Mouse (Mus musculus): ENCODE data around the gene Zfp553. TPM values are rescaled to one million over a fixed set of nuclear protein-coding genes. Genes with fewer than 3 reads are reported as not detected.

Gene Zfp553
- total RNA-seq, 2 experiments from 2014 or later: 6.0 to 7.1 TPM

DNA sequence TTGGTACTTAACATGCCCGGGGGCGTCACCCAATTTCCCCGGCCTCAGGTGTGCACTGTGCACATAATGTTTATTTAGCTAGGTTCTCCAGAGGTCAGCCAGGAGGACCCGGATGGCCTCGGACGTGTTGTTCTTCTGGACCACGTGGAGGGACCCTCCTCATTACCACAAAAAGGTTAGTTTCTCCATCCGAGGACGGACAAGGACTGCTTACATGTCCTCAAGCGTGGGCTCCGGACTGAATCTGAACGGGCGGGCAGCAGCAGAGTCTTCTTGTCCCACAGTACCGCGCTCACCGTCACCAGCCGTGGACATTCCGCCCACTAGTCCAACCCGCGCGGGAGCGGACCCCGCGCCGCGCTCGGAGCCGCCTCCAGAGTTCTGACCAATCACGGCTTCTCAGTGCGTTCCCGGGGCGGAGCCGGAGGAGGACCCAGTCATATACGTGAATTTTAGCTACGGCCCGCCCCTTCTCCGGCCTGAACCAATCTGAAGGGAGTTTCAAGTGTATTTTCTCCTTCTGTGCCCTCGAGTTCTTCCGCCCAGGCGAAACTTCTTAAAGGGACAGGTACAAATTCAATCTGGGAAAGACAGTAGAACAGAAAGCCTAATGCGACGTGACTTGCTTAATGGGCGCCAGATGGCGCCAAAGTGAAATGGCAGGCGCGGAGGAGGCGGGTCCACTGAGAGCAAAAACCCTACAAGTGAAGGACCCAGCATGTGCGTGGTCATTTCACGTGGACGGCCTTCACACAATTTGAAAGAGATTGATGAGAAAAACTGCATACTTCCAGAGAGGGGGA lies 27.6 kb downstream of the Zfp553 start, which contains the start of gene Dctpp1:
Gene Dctpp1 (minus strand): TSS at position 401 of the 803 bp plus-strand sequence.
- intact Hi-C loops (cut with DNase I): loop anchor here (5.0 kb wide), 2 partner anchors 82 to 252 kb away; partner anchors contain the start of gene Srcap
- DNase-seq (ENCODE audit: low spot score): peak; percentile 98

DNA sequence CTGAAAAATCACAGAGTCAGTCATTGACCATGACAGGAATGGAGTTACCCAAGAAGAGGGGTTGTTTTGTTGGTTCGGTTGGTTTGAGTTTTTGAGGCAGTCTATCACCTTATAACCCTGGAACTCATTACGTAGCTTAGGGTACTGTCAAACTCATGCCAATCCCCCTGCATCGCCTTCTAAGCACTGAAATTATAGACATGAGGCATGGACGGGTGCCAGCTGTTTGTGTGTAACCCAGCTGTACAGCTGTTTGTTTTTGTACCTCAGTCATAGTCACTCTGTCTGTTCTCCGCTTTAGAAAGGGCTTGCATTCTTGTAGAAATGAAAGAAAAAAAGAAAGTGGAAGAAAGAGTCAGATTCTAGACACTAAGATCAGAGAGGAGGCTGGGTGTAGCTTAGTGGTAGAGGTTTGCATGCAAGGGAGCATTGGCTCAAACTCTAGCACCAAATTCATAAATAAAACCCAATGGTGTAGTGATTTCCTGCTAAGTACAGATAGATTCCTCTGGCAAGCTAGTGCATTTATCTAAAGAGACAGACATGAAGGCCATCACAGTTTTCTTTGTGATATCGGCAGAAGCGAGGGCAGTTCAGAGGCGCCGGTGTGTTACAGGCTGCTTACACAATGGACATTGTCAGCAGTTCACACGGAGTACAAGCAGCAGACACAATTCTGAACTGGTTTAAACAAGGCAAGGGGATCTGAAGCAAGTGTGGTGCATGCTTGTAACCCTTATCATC lies 29.5 kb downstream of the Zfp553 start:
- intact Hi-C loops (cut with DNase I): loop anchor here (5.0 kb wide), 2 partner anchors 80 to 250 kb away; partner anchors contain the start of gene Srcap
- DNase-seq (ENCODE audit: low spot score): no peak

GRCm38 (mm10) chr7:127263526-127263925 lies 30.7 kb downstream of the Zfp553 start:
- intact Hi-C loops (cut with DNase I): loop anchor here (5.0 kb wide), 2 partner anchors 79 to 249 kb away; partner anchors contain the start of gene Srcap
- DNase-seq (ENCODE audit: low spot score): no peak

DNA sequence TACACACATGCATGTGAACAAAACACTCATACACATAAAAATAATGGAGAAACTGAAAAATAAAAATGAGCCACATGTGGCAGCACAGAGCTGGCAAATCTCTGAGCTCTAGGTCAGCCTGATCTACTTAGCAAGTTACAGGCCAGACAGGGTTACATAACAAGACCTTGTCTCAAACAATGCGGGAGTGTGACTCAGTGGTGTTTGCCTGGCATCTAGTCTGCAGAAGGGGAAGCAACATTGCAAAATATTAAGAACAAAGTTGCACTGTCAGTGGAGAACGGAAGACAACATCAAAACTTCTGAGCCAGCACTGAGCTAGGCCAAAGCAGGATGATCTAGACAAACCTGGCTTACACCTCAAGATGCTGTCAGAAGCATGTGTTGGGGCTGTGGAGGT lies 37.4 kb downstream of the Zfp553 start:
- intact Hi-C loops (cut with DNase I): no loop called here
- DNase-seq (ENCODE audit: low spot score): no peak

- intact Hi-C loops (cut with DNase I): no loop called here
- DNase-seq (ENCODE audit: low spot score): no peak
Measured at GRCm38 (mm10) chr7:127270666-127271065, 37.8 kb downstream of the Zfp553 start.

- no peak for DNase-seq (ENCODE audit: low spot score)
- intact Hi-C loops (cut with DNase I): no loop called here
Measured at GRCm38 (mm10) chr7:127271093-127271492, 38.2 kb downstream of the Zfp553 start.

DNA sequence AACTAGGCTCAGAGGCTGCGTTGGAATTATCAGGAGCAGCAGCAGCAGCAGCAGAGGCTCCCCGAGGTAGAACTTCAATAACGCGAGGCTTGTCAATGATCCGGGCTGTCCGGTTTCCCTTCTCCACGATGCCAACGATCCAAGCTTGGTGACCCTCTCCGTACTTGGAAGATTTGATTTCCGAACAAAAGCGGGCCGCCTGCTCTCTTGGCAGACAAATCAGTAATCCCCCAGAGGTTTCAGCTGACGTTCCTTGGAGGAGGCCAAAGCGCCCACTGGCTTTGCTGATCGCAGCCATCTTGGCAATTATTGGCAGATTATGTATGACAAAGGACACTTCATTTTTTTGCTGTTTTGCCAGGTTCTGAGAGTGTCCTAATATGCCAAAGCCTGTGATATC lies 39.7 kb downstream of the Zfp553 start:
- DNase-seq (ENCODE audit: low spot score): no peak
- intact Hi-C loops (cut with DNase I): no loop called here

GRCm38 (mm10) chr7:127273118-127273923 lies 40.5 kb downstream of the Zfp553 start:
- no peak for DNase-seq (ENCODE audit: low spot score)
- intact Hi-C loops (cut with DNase I): no loop called here

DNA sequence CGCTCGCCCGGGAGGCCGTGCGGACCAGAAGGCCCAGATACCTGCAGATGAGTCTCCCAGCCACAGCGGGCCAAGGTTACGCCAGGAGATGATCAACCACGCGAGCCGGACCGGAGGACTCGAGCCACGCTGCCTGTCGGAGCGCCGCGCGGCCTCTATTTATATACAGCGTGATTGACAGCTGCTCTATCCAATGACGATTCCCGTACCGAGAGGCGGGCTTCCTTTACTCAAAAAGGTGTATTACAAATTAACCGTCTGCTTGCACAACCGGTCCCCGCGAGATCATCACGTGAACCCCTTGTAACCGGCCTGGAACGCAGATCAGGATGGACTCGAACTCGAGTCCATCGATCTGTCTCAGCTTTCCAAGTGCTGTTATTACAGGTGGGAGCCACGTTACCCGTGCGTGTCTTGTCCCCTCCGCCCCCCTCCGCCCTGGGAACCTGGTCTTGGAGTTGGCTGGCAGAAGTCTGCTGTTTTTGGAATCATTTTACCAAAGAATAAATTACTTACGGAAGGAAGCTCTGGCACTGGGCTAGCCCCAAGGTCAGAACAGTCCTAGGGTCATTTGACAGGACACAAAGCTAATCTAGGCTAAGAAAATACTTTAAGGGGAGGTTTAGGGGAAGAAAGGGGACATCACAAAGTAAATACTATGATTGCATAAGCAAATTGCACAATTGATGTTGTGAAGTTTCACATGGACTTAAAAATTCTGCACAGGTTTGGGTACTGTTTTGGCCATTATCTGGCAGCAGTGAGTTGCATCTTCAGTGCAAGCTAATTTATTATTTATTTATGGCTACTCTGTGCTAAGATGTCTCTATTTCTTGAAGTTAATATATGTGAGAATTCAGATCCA lies 41.3 kb downstream of the Zfp553 start, which contains the start of gene Sephs2:
Gene Sephs2 (minus strand): TSS at position 131 of the 865 bp plus-strand sequence.
- peak; percentile 88 for DNase-seq (ENCODE audit: low spot score)
- intact Hi-C loops (cut with DNase I): no loop called here

DNA sequence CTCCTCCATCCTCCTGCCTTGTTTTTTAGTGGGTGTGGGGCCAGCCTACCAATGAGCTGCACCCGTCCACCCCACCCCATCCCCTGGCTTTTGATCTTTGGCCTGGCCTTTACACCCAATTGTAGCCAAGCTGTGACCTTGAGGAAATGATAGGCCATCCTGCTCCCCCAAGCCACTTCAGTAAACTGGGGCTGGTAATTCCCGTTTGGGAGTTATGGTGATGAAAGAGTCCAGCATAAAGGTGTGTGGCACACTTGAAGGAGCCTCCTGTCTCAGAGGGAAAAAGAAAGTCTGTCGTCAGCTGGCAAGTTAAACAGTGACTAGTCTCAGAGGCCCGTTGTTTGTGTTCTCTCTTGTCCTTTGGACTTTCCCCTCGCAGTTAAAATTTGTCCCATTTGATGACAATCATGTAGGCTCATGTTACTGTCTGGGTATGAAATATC lies 43.7 kb downstream of the Zfp553 start:
- intact Hi-C loops (cut with DNase I): no loop called here
- DNase-seq (ENCODE audit: low spot score): no peak

GRCm38 (mm10) chr7:127278311-127278710 lies 45.5 kb downstream of the Zfp553 start:
- DNase-seq (ENCODE audit: low spot score): no peak
- intact Hi-C loops (cut with DNase I): no loop called here

DNA sequence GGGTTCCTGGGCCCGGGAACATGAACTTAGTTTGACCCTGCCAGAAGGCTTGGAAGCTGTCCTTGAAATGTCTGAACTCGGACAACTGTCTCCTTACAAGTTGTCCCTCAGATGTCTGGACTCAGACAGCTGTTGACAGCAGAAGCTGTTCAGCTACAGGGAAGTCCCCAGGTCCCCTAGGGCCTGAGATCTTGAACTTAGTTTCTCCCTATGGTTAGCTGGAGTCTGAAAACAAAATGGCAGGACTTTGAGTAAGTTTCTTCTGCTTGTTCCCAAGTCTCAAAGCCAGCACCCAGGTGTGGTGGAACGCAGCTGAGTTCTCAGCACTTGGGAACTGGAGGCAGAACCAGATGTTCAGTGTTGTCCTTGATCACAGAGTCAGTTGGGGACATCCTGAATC lies 47.2 kb downstream of the Zfp553 start:
- intact Hi-C loops (cut with DNase I): no loop called here
- no peak for DNase-seq (ENCODE audit: low spot score)

DNA sequence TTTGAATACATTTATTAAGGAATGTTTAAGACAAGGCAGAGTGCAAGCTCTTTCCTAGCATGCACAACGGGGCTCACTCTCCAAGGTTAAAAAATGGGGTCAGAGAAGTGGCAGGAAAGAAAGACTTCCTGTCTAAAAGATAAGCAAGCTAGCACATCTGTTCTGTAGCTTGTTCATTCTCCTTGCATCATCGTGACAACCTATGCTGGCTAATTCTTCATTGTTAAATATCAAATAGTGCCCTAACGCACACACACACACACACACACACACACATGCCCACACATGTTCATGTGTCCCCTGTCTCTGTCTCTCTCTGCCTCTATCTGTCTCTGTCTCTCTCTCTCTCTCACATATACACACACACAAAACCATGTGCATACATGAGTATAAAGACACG lies 48.3 kb downstream of the Zfp553 start:
- no peak for DNase-seq (ENCODE audit: low spot score)
- intact Hi-C loops (cut with DNase I): no loop called here

DNA sequence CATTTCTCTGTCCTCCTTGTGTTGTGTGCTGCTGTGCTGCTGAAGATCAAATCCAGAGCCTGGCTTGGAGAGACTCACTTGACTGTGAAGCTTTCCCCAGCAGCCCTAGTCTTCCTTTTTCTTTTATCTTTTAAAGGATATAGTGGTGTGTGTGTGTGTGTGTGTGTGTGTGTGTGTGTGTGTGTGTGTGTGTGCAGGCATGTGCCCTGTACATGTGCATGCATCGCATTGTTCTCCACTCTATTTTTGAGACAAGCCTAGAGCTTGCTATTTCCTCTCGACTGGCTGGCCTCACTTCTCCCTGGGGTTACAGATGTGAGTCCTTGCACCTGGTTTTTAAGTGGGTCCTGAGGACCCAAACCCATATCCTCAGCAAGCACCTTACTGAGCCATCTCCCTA lies 49.3 kb downstream of the Zfp553 start:
- no peak for DNase-seq (ENCODE audit: low spot score)
- intact Hi-C loops (cut with DNase I): no loop called here

DNA sequence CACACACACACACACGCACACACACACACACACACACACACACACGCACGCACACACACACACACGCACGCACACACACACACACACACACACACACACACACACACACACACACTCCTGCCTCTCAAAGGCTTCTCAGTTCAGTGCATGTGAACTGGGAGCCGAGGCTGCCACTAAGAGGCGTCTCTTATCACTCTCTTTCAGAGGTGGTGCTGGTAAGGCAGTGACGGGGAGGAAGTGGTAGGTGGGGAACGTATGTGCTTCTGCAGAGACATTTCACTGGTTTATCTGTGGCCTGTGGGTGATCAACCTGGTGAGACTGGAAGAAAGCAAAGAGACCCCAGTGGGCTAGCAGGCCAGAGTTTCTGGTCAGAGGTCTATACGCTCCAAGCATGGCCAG lies 52.3 kb downstream of the Zfp553 start:
- intact Hi-C loops (cut with DNase I): no loop called here
- no peak for DNase-seq (ENCODE audit: low spot score)
